Mouse (Mus musculus): ENCODE measurements around the gene Zscan5b. TPM values are rescaled to one million over a fixed set of nuclear protein-coding genes. Genes with fewer than 3 reads are reported as not detected.

The Zscan5b gene
- polyA plus RNA-seq, 1 experiment from 2014 or later, result not detected

- Histone ChIP-seq H3K4me1 (ENCODE audit: control insufficient read depth, insufficient read depth, low read length) (peaks cover 5% of the 10 kb centered on the region; the same call in 1 of the 2 replicates), H3K27ac (ENCODE audit: low read length) (no peak overlapping the region), H3K4me2 (replicated peaks; ENCODE audit: low read depth, low read length) (peak overlapping the region; percentile 52), H3K9me3 (ENCODE audit: control insufficient read depth, low read depth, low read length) (no peaks in the 10 kb centered on the region), H3K36me3 (ENCODE audit: control insufficient read depth, insufficient read depth, low read length) (no peaks in the 10 kb centered on the region), H3K4me3 (ENCODE audit: low read depth, low read length) (peak overlapping the region; percentile 42), H3K9ac (replicated peaks; ENCODE audit: low read depth, low read length) (no peak overlapping the region), H3K27me3 (ENCODE audit: control insufficient read depth, insufficient read depth, low read length) (no peaks in the 10 kb centered on the region)
- ATAC-seq (ENCODE audit: insufficient number of reproducible peaks, insufficient read depth, low FRiP score, low read depth), result no peak
- 0% methylated on average over 1 of the region's 1 CpGs for WGBS
These were observed 60.7 kb downstream of the Zscan5b start for GRCm38 (mm10) chr7:6282749-6283148.

- H3K4me1 ChIP-seq (ENCODE audit: control insufficient read depth, insufficient read depth, low read length), result peaks cover 5% of the 10 kb centered on the region; the same call in 1 of the 2 replicates
- 1% methylated on average over 23 of the region's 23 CpGs for WGBS
- no peaks in the 10 kb centered on the region for H3K27me3 ChIP-seq (ENCODE audit: control insufficient read depth, insufficient read depth, low read length)
- no peaks in the 10 kb centered on the region for H3K9me3 ChIP-seq (ENCODE audit: control insufficient read depth, low read depth, low read length)
- ATAC-seq (ENCODE audit: insufficient number of reproducible peaks, insufficient read depth, low FRiP score, low read depth), result peak; percentile 60
- H3K9ac ChIP-seq (replicated peaks; ENCODE audit: low read depth, low read length), result no peak overlapping the region; the same call in 1 of the 2 replicates
- peak overlapping the region; percentile 52 for H3K4me2 ChIP-seq (replicated peaks; ENCODE audit: low read depth, low read length)
- H3K36me3 ChIP-seq (ENCODE audit: control insufficient read depth, insufficient read depth, low read length), result no peaks in the 10 kb centered on the region
- H3K4me3 ChIP-seq (ENCODE audit: low read depth, low read length), result peak overlapping the region; percentile 42
- peak overlapping the region; percentile 86 for H3K27ac ChIP-seq (ENCODE audit: low read length)
These were observed 61.5 kb downstream of the Zscan5b start for GRCm38 (mm10) chr7:6283451-6284075.

GRCm38 (mm10) chr7:6284442-6285012, 62.4 kb downstream of the Zscan5b start:
- H3K9ac ChIP-seq (replicated peaks; ENCODE audit: low read depth, low read length), result no peak overlapping the region
- peaks cover 5% of the 10 kb centered on the region; the same call in 1 of the 2 replicates for H3K4me1 ChIP-seq (ENCODE audit: control insufficient read depth, insufficient read depth, low read length)
- no peak overlapping the region for H3K4me2 ChIP-seq (replicated peaks; ENCODE audit: low read depth, low read length)
- no peak for ATAC-seq (ENCODE audit: insufficient number of reproducible peaks, insufficient read depth, low FRiP score, low read depth)
- H3K9me3 ChIP-seq (ENCODE audit: control insufficient read depth, low read depth, low read length), result no peaks in the 10 kb centered on the region
- no peaks in the 10 kb centered on the region for H3K36me3 ChIP-seq (ENCODE audit: control insufficient read depth, insufficient read depth, low read length)
- WGBS, result 87% methylated on average over 4 of the region's 4 CpGs
- no peak overlapping the region for H3K27ac ChIP-seq (ENCODE audit: low read length)
- no peak overlapping the region for H3K4me3 ChIP-seq (ENCODE audit: low read depth, low read length)
- no peaks in the 10 kb centered on the region for H3K27me3 ChIP-seq (ENCODE audit: control insufficient read depth, insufficient read depth, low read length)

GRCm38 (mm10) chr7:6285366-6285765, 63.3 kb downstream of the Zscan5b start:
- Histone ChIP-seq H3K9ac (replicated peaks; ENCODE audit: low read depth, low read length) (no peak overlapping the region), H3K9me3 (ENCODE audit: control insufficient read depth, low read depth, low read length) (no peaks in the 10 kb centered on the region), H3K4me1 (ENCODE audit: control insufficient read depth, insufficient read depth, low read length) (peaks cover 5% of the 10 kb centered on the region; the same call in 1 of the 2 replicates), H3K4me3 (ENCODE audit: low read depth, low read length) (peak overlapping the region; percentile 42; the same call in 1 of the 2 replicates), H3K27me3 (ENCODE audit: control insufficient read depth, insufficient read depth, low read length) (no peaks in the 10 kb centered on the region), H3K36me3 (ENCODE audit: control insufficient read depth, insufficient read depth, low read length) (no peaks in the 10 kb centered on the region), H3K27ac (ENCODE audit: low read length) (no peak overlapping the region), H3K4me2 (replicated peaks; ENCODE audit: low read depth, low read length) (peak overlapping the region; percentile 74; the same call in 1 of the 2 replicates)
- 85% methylated on average over 6 of the region's 6 CpGs for WGBS
- ATAC-seq (ENCODE audit: insufficient number of reproducible peaks, insufficient read depth, low FRiP score, low read depth), result no peak

GRCm38 (mm10) chr7:6285842-6286705, 64.0 kb downstream of the Zscan5b start, which contains the start of gene Zfp667:
Gene Zfp667 (plus strand): TSS chr7:6286579.
- no peaks in the 10 kb centered on the region for H3K27me3 ChIP-seq (ENCODE audit: control insufficient read depth, insufficient read depth, low read length)
- no peaks in the 10 kb centered on the region for H3K9me3 ChIP-seq (ENCODE audit: control insufficient read depth, low read depth, low read length)
- H3K36me3 ChIP-seq (ENCODE audit: control insufficient read depth, insufficient read depth, low read length), result no peaks in the 10 kb centered on the region
- WGBS, result 3% methylated on average over 49 of the region's 50 CpGs
- peak within 1 kb of the TSS; percentile 42 for H3K4me3 ChIP-seq (ENCODE audit: low read depth, low read length)
- H3K4me2 ChIP-seq (replicated peaks; ENCODE audit: low read depth, low read length), result peak within 1 kb of the TSS; percentile 74
- ATAC-seq (ENCODE audit: insufficient number of reproducible peaks, insufficient read depth, low FRiP score, low read depth), result peak; percentile 85
- H3K9ac ChIP-seq (replicated peaks; ENCODE audit: low read depth, low read length), result peak within 1 kb of the TSS; percentile 25
- H3K4me1 ChIP-seq (ENCODE audit: control insufficient read depth, insufficient read depth, low read length), result peaks cover 5% of the 10 kb centered on the region; the same call in 1 of the 2 replicates
- peak within 1 kb of the TSS; percentile 67; the same call in 1 of the 2 replicates for H3K27ac ChIP-seq (ENCODE audit: low read length)

DNA sequence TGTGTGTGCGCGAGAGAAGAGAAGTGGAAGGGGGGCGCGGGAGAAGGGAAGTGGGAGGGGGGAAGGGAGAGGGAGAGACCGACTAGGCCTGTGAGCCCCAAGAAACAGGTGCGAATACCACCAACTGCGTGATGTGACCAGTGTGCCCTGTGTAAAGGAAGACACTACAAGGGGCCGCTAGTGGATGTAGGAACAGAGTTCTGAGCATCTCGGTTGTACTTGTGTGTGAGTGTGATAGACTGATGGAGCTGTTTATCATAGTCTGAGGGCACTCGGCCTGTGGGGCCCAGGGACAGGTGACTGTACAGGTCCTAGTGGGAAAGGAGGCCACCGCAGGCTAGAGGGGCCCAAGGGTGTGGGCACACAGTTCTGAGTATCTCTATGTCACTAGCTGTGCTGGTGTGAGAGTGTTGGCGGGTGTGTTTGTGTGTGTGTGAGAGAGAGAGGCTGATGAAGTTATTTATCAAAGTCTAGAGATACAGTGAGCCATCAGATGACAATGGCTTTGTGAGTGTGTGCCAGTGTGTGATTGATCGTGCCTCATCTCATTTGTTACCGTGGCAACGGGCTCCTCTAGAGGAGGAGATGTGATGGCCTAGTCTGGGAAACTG, 64.9 kb downstream of the Zscan5b start:
- Histone ChIP-seq H3K4me1 (ENCODE audit: control insufficient read depth, insufficient read depth, low read length) (peaks cover 5% of the 10 kb centered on the region; the same call in 1 of the 2 replicates), H3K9me3 (ENCODE audit: control insufficient read depth, low read depth, low read length) (no peaks in the 10 kb centered on the region), H3K36me3 (ENCODE audit: control insufficient read depth, insufficient read depth, low read length) (no peaks in the 10 kb centered on the region), H3K27ac (ENCODE audit: low read length) (no peak overlapping the region; the same call in 1 of the 2 replicates), H3K27me3 (ENCODE audit: control insufficient read depth, insufficient read depth, low read length) (no peaks in the 10 kb centered on the region), H3K4me3 (ENCODE audit: low read depth, low read length) (peak overlapping the region; percentile 42), H3K4me2 (replicated peaks; ENCODE audit: low read depth, low read length) (peak overlapping the region; percentile 74), H3K9ac (replicated peaks; ENCODE audit: low read depth, low read length) (peak overlapping the region; percentile 25; the same call in 1 of the 2 replicates)
- peak; percentile 6; the same call in 1 of the 2 replicates for ATAC-seq (ENCODE audit: insufficient number of reproducible peaks, insufficient read depth, low FRiP score, low read depth)
- 13% methylated on average over 15 of the region's 15 CpGs for WGBS
